Mouse (Mus musculus) lung, embryonic 14.5 days (tissue): ENCODE results near the gene Gdf9. TPM values are rescaled to one million over a fixed set of nuclear protein-coding genes. Genes with fewer than 3 reads are reported as not detected.

Source experiments
- ATAC-seq: fragments of 200-750 bp; cut with Nextera tagmentation; 2 replicates; pipeline ENCODE4 v1.8.0; 2017; ENCODE audit warnings: mild to moderate bottlenecking, moderate TSS enrichment, moderate library complexity; ENCODE audit not compliant: insufficient read depth
- DNase-seq: peaks from one replicate; pipeline ENCODE4 v3.0.0-alpha.2; 2015
- H3K27ac ChIP-seq: fragments of 300-500 bp; sonication (generic); 2 replicates; pipeline ENCODE4 v1.5.1; 2014; ENCODE audit warnings: low read depth, mild to moderate bottlenecking, moderate library complexity
- H3K27me3 ChIP-seq: fragments of 300-500 bp; sonication (generic); 2 replicates; pipeline ENCODE4 v1.6.1; 2014; ENCODE audit warnings: low read length, control low read depth; ENCODE audit not compliant: insufficient read depth
- H3K36me3 ChIP-seq: fragments of 300-500 bp; sonication (generic); 2 replicates; pipeline ENCODE4 v1.6.1; 2014; ENCODE audit warnings: control low read depth; ENCODE audit not compliant: insufficient read depth
- H3K4me1 ChIP-seq: fragments of 300-500 bp; sonication (generic); 2 replicates; pipeline ENCODE4 v1.6.1; 2014; ENCODE audit warnings: antibody characterized with exemption, control low read depth; ENCODE audit not compliant: insufficient read depth
- H3K4me2 ChIP-seq: fragments of 300-500 bp; sonication (generic); 2 replicates; pipeline ENCODE4 v1.6.1; 2014; ENCODE audit warnings: mild to moderate bottlenecking
- H3K4me3 ChIP-seq: fragments of 300-500 bp; sonication (generic); 2 replicates; pipeline ENCODE4 v1.5.1; 2014; ENCODE audit warnings: low read depth, low read length
- H3K9ac ChIP-seq: fragments of 300-500 bp; sonication (generic); 2 replicates; pipeline ENCODE4 v1.6.1; 2014
- H3K9me3 ChIP-seq: fragments of 300-500 bp; sonication (generic); 2 replicates; pipeline ENCODE4 v1.6.1; 2016; ENCODE audit warnings: low read depth, low read length, control low read depth
- CTCF ChIP-seq: IDR thresholded peaks from 2 replicates; pipeline ENCODE4 v1.5.1; 2016; ENCODE audit warnings: antibody characterized with exemption, low read depth
- WGBS: fragments of 180-500 bp; shearing (Covaris S2); extraction: QIAGEN DNeasy Blood & Tissue Kit; methylation state at CpG from one replicate; pipeline ENCODE4 v1.1.7; 2014; 5-methylcytosine and 5-hydroxymethylcytosine counted together
- polyA plus RNA-seq: library from polyadenylated mRNA; unstranded; fragments of >200 nt; fragmentation: Nextera tagmentation; extraction: Ambion mirVana; gene quantifications from 2 replicates; pipeline ENCODE4 v1.2.1, GENCODE M21; 2014

The Gdf9 gene
- polyA plus RNA-seq, 1 experiment from 2014 or later: 2.0 TPM

- Histone ChIP-seq H3K36me3 (peaks cover 11% of the 10 kb centered on the region), H3K4me2 (peak overlapping the region; percentile 91), H3K27me3 (no peaks in the 10 kb centered on the region), H3K4me3 (0 out of 2 replicates have a peak overlapping the region, but pooled peaks have one; percentile 94), H3K9ac (no peak overlapping the region), H3K9me3 (no peaks in the 10 kb centered on the region), H3K4me1 (peaks cover 7% of the 10 kb centered on the region), H3K27ac (no peak overlapping the region)
- ATAC-seq (no peak), DNase-seq (no peak)
- no peak for TF ChIP-seq CTCF
Measured at GRCm38 (mm10) chr11:53429182-53429581, 1.6 kb upstream of the Gdf9 start.

GRCm38 (mm10) chr11:53430300-53430669 is 538 bp upstream of the Gdf9 start:
- Histone ChIP-seq H3K9me3 (no peaks in the 10 kb centered on the region), H3K4me1 (peaks cover 7% of the 10 kb centered on the region), H3K27ac (peak overlapping the region; percentile 72; the same call in 1 of the 2 replicates), H3K4me2 (peak overlapping the region; percentile 91), H3K36me3 (peaks cover 11% of the 10 kb centered on the region), H3K27me3 (no peaks in the 10 kb centered on the region), H3K9ac (peak overlapping the region; percentile 89), H3K4me3 (peak overlapping the region; percentile 94)
- TF ChIP-seq CTCF: no peak
- DNase-seq (no peak), ATAC-seq (peak; percentile 43)
- WGBS: under 1% methylated on average over 34 of the region's 34 CpGs

GRCm38 (mm10) chr11:53431347-53432056 is 679 bp downstream of the Gdf9 start:
- Histone ChIP-seq H3K4me1 (peaks cover 7% of the 10 kb centered on the region), H3K4me2 (peak overlapping the region; percentile 91), H3K4me3 (peak overlapping the region; percentile 94), H3K36me3 (peaks cover 11% of the 10 kb centered on the region), H3K27me3 (no peaks in the 10 kb centered on the region), H3K9me3 (no peaks in the 10 kb centered on the region), H3K27ac (peak overlapping the region; percentile 37), H3K9ac (peak overlapping the region; percentile 40)
- 11% methylated on average over 9 of the region's 9 CpGs for WGBS
- DNase-seq (no peak), ATAC-seq (peak; percentile 63)
- no peak for TF ChIP-seq CTCF

GRCm38 (mm10) chr11:53433057-53433456 is 2.2 kb downstream of the Gdf9 start:
- ATAC-seq (no peak), DNase-seq (no peak)
- no peak for TF ChIP-seq CTCF
- Histone ChIP-seq H3K4me1 (peaks cover 7% of the 10 kb centered on the region), H3K27me3 (no peaks in the 10 kb centered on the region), H3K36me3 (peaks cover 9% of the 10 kb centered on the region), H3K9ac (no peak overlapping the region), H3K9me3 (no peaks in the 10 kb centered on the region), H3K4me2 (no peak overlapping the region), H3K4me3 (no peak overlapping the region), H3K27ac (no peak overlapping the region)
- WGBS: 41% methylated on average over 6 of the region's 6 CpGs

GRCm38 (mm10) chr11:53435504-53435903 is 4.7 kb downstream of the Gdf9 start:
- DNase-seq (no peak), ATAC-seq (no peak)
- no peaks in the 10 kb centered on the region for H3K36me3 ChIP-seq
- TF ChIP-seq CTCF: no peak
- no peak overlapping the region for H3K4me3 ChIP-seq
- H3K9ac ChIP-seq: no peak overlapping the region
- no peaks in the 10 kb centered on the region for H3K4me1 ChIP-seq
- no peak overlapping the region for H3K4me2 ChIP-seq
- no peaks in the 10 kb centered on the region for H3K27me3 ChIP-seq
- WGBS: 78% methylated on average over 8 of the region's 8 CpGs
- H3K9me3 ChIP-seq: no peaks in the 10 kb centered on the region
- no peak overlapping the region for H3K27ac ChIP-seq

- Histone ChIP-seq H3K36me3 (no peaks in the 10 kb centered on the region), H3K4me2 (no peak overlapping the region), H3K27me3 (no peaks in the 10 kb centered on the region), H3K27ac (no peak overlapping the region), H3K9me3 (no peaks in the 10 kb centered on the region), H3K4me1 (no peaks in the 10 kb centered on the region), H3K9ac (no peak overlapping the region), H3K4me3 (no peak overlapping the region)
- no peak for TF ChIP-seq CTCF
- ATAC-seq: no peak
- 80% methylated on average over 6 of the region's 6 CpGs for WGBS
- DNase-seq: no peak
Measured at GRCm38 (mm10) chr11:53436338-53436737, 5.5 kb downstream of the Gdf9 start.

- Histone ChIP-seq H3K27me3 (no peaks in the 10 kb centered on the region), H3K27ac (peak overlapping the region; percentile 30; the same call in 1 of the 2 replicates), H3K4me1 (no peaks in the 10 kb centered on the region), H3K9me3 (no peaks in the 10 kb centered on the region), H3K4me3 (no peak overlapping the region), H3K4me2 (no peak overlapping the region), H3K9ac (no peak overlapping the region), H3K36me3 (no peaks in the 10 kb centered on the region)
- no peak for DNase-seq
- no peak for TF ChIP-seq CTCF
- ATAC-seq: no peak
- WGBS: 18% methylated on average over 12 of the region's 12 CpGs
Measured at GRCm38 (mm10) chr11:53441921-53442320, 11.1 kb downstream of the Gdf9 start.
